In the genomic region with DNA sequence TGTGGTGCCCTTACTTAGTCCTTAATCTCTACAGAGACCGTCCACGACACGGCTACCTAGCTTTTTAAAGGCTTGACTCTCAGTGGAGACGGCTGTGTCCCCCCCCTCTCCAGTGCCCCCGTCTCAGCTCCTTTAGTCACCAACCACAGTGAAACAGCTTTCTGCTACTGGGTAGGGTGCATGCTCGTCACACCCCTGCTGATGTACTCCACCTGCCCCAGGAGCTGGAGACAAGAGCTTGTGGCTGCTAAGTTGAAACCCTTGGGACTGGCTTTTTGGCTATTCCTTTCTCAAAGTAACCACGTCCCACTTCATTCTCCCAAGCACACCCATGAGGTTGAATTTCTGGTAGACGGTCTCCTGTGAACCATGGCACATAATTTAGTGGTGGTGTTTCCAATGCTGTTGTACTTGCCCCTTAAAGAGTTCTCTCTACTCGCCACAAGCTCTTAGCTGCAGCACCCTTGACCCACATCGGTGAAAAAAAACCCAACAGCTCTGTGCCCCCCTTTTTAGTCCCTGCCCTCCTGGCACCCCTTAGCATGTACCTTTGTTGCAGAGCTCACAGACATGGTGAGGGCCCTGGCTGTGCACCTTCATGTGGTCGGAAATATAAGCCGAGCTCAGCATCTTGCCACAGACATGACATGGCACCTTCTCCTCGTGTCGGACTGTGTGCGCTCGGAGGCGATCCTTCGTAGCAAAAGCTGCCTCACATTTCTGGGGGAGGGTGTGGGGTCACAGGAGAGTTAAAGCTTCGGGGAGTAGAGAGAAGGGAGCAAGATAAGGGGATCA, we compare ENCODE assay signal across 8 mouse cellular contexts. TPM values are rescaled to one million over a fixed set of nuclear protein-coding genes. Genes with fewer than 3 reads are reported as not detected.
DNase-seq lines count a peak whose midpoint lies in the region; ATAC-seq and TF ChIP-seq lines count a peak whose summit lies in the region.

No protein-coding gene starts in this region.

- no peaks in the 10 kb centered on the region for H3K27me3 ChIP-seq in E14TG2a.4 (ENCODE audit: insufficient read depth, low read length)
- no peaks in the 10 kb centered on the region for H3K27me3 ChIP-seq in forebrain, embryonic 13.5 days
- H3K27me3 ChIP-seq in limb, embryonic 15.5 days = no peaks in the 10 kb centered on the region
- H3K27me3 ChIP-seq in stomach, embryonic 16.5 days (ENCODE audit: control insufficient read depth, insufficient read depth, low read length) = no peaks in the 10 kb centered on the region

- no peak for TF ChIP-seq CTCF in gastrocnemius, adult 2 months (IDR thresholded peaks at IDR 0.05)
- TF ChIP-seq CTCF in E14TG2a.4 (conservative IDR thresholded peaks at IDR 0.05; ENCODE audit: low read length) = no peak

- peaks cover 73% of the 10 kb centered on the region for H3K4me1 ChIP-seq in E14TG2a.4 (replicated peaks; ENCODE audit: low read depth, low read length)
- H3K4me1 ChIP-seq in forebrain, embryonic 13.5 days = peaks cover 71% of the 10 kb centered on the region
- H3K4me1 ChIP-seq in limb, embryonic 15.5 days = peaks cover 64% of the 10 kb centered on the region
- H3K4me1 ChIP-seq in stomach, embryonic 16.5 days (ENCODE audit: control insufficient read depth, insufficient read depth, low read length) = peaks cover 53% of the 10 kb centered on the region

- DNase-seq in gastrocnemius, adult 2 months = peak; percentile 28
- no peak for DNase-seq in gastrocnemius, adult 8-10 months (ENCODE audit: low spot score in 2 of 2)
- no peak for DNase-seq in left cerebral cortex, postnatal 4 days
- DNase-seq in gastrocnemius, postnatal 36 days = no peak

- H3K36me3 ChIP-seq in E14TG2a.4 (ENCODE audit: insufficient read depth, low read length) = peaks cover 60% of the 10 kb centered on the region
- peaks cover 39% of the 10 kb centered on the region for H3K36me3 ChIP-seq in forebrain, embryonic 13.5 days (ENCODE audit: poor library complexity, severe bottlenecking)
- H3K36me3 ChIP-seq in limb, embryonic 15.5 days = peaks cover 30% of the 10 kb centered on the region
- H3K36me3 ChIP-seq in stomach, embryonic 16.5 days (ENCODE audit: control insufficient read depth, insufficient read depth, low read length) = peaks cover 7% of the 10 kb centered on the region; the same call in 1 of the 2 replicates

- 20% methylated on average over 19 of the region's 19 CpGs for WGBS in forebrain, embryonic 13.5 days
- WGBS in limb, embryonic 15.5 days = 19% methylated on average over 19 of the region's 19 CpGs
- WGBS in stomach, embryonic 16.5 days = 15% methylated on average over 19 of the region's 19 CpGs

- peak overlapping the region; percentile 99 for H3K4me2 ChIP-seq in forebrain, embryonic 13.5 days
- peak overlapping the region; percentile 82 for H3K4me2 ChIP-seq in limb, embryonic 15.5 days
- peak overlapping the region; percentile 90 for H3K4me2 ChIP-seq in stomach, embryonic 16.5 days (ENCODE audit: low read depth, low read length)

- intact Hi-C loops in gastrocnemius, adult 2 months (cut with DNase I) = loop anchor here (10.0 kb wide), 1 partner anchor 269 kb away; a partner anchor contains a TSS
- intact Hi-C loops in left cerebral cortex, postnatal 4 days (cut with DNase I) = no loop called here
- intact Hi-C loops in gastrocnemius, postnatal 36 days (cut with DNase I) = loop anchor here (5.0 kb wide), 1 partner anchor 37 kb away; no protein-coding TSS in a partner anchor

- H3K27ac ChIP-seq in gastrocnemius, adult 2 months = peak overlapping the region; percentile 94
- peak overlapping the region; percentile 99 for H3K27ac ChIP-seq in forebrain, embryonic 13.5 days
- peak overlapping the region; percentile 98; the same call in 1 of the 2 replicates for H3K27ac ChIP-seq in limb, embryonic 15.5 days
- no peak overlapping the region for H3K27ac ChIP-seq in stomach, embryonic 16.5 days (ENCODE audit: low read length)

- peak overlapping the region; percentile 95 for H3K4me3 ChIP-seq in gastrocnemius, adult 2 months
- peak overlapping the region; percentile 94 for H3K4me3 ChIP-seq in E14TG2a.4 (replicated peaks; ENCODE audit: low read length)
- peak overlapping the region; percentile 94 for H3K4me3 ChIP-seq in forebrain, embryonic 13.5 days
- H3K4me3 ChIP-seq in limb, embryonic 15.5 days = peak overlapping the region; percentile 88
- H3K4me3 ChIP-seq in stomach, embryonic 16.5 days (replicated peaks; ENCODE audit: low read length) = peak overlapping the region; percentile 93

- H3K9ac ChIP-seq in forebrain, embryonic 13.5 days = peak overlapping the region; percentile 100
- H3K9ac ChIP-seq in limb, embryonic 15.5 days = peak overlapping the region; percentile 97; the same call in 1 of the 2 replicates
- H3K9ac ChIP-seq in stomach, embryonic 16.5 days (ENCODE audit: low read length) = peak overlapping the region; percentile 99

- ATAC-seq in forebrain, embryonic 13.5 days = no peak
- ATAC-seq in limb, embryonic 15.5 days (ENCODE audit: insufficient number of reproducible peaks, low FRiP score, low TSS enrichment, low read depth) = no peak
- ATAC-seq in stomach, embryonic 16.5 days (ENCODE audit: insufficient read depth, low FRiP score) = no peak

- H3K9me3 ChIP-seq in E14TG2a.4 (ENCODE audit: low read length) = no peaks in the 10 kb centered on the region
- H3K9me3 ChIP-seq in forebrain, embryonic 13.5 days (replicated peaks) = no peaks in the 10 kb centered on the region
- H3K9me3 ChIP-seq in limb, embryonic 15.5 days = no peaks in the 10 kb centered on the region
- no peaks in the 10 kb centered on the region for H3K9me3 ChIP-seq in stomach, embryonic 16.5 days (replicated peaks; ENCODE audit: control insufficient read depth, low read length)

RNA-seq across cellular contexts. Expression of a gene that starts 2.7 kb away (rescaled TPM):
- 10 to 100 TPM; 74.5 to 79.0 TPM for total RNA-seq in gastrocnemius, adult 2 months (2021)
- total RNA-seq in gastrocnemius, adult 8-10 months (2022) = 10 to 100 TPM; 67.1 to 73.4 (median 72.5) TPM
- 63.9 and 65.8 TPM in 2 replicates for polyA plus RNA-seq in forebrain, embryonic 13.5 days (2015; fragmentation: Nextera tagmentation; extraction: Ambion mirVana)
- 49.8 and 54.8 TPM in 2 replicates for polyA plus RNA-seq in limb, embryonic 15.5 days (2015; fragmentation: Nextera tagmentation; extraction: Ambion mirVana)
- 23.2 and 27.9 TPM in 2 replicates for polyA plus RNA-seq in stomach, embryonic 16.5 days (2015; fragmentation: Nextera tagmentation; extraction: Ambion mirVana)
- 100 to 1,000 TPM; 322 to 334 TPM for total RNA-seq in left cerebral cortex, postnatal 4 days (2021)
- 10 to 100 TPM; 69.8 to 76.4 TPM for total RNA-seq in gastrocnemius, postnatal 36 days (2021)

RNA-seq across cellular contexts. Expression of a gene that starts 3.1 kb away (rescaled TPM):
- under 1 TPM; 0.14 to 0.61 TPM for total RNA-seq in gastrocnemius, adult 2 months (2021)
- total RNA-seq in gastrocnemius, adult 8-10 months (2022) = under 1 TPM in 3 of 4 experiments, not detected in 1; 0.31 to 0.72 (median 0.65) TPM
- 6.8 and 8.3 TPM in 2 replicates for polyA plus RNA-seq in forebrain, embryonic 13.5 days (2015; fragmentation: Nextera tagmentation; extraction: Ambion mirVana)
- 16.5 and 17.5 TPM in 2 replicates for polyA plus RNA-seq in limb, embryonic 15.5 days (2015; fragmentation: Nextera tagmentation; extraction: Ambion mirVana)
- polyA plus RNA-seq in stomach, embryonic 16.5 days (2015; fragmentation: Nextera tagmentation; extraction: Ambion mirVana) = 8.5 and 9.6 TPM in 2 replicates
- 100 to 1,000 TPM; 132 to 136 TPM for total RNA-seq in left cerebral cortex, postnatal 4 days (2021)
- under 1 TPM; 0.20 to 0.92 TPM for total RNA-seq in gastrocnemius, postnatal 36 days (2021)

RNA-seq across cellular contexts. Expression of a gene that starts 3.2 kb away (rescaled TPM):
- total RNA-seq in gastrocnemius, adult 2 months (2021) = 10 to 100 TPM; 19.4 to 21.7 TPM
- 10 to 100 TPM in 3 of 4 experiments, 1 to 10 TPM in 1; 4.0 to 20.7 (median 14.7) TPM for total RNA-seq in gastrocnemius, adult 8-10 months (2022)
- polyA plus RNA-seq in forebrain, embryonic 13.5 days (2015; fragmentation: Nextera tagmentation; extraction: Ambion mirVana) = 41.1 and 88.0 TPM in 2 replicates
- 28.9 and 58.2 TPM in 2 replicates for polyA plus RNA-seq in limb, embryonic 15.5 days (2015; fragmentation: Nextera tagmentation; extraction: Ambion mirVana)
- polyA plus RNA-seq in stomach, embryonic 16.5 days (2015; fragmentation: Nextera tagmentation; extraction: Ambion mirVana) = 31.1 and 39.0 TPM in 2 replicates
- total RNA-seq in left cerebral cortex, postnatal 4 days (2021) = 10 to 100 TPM; 36.7 to 48.6 TPM
- total RNA-seq in gastrocnemius, postnatal 36 days (2021) = 10 to 100 TPM; 12.9 to 16.6 TPM

RNA-seq across cellular contexts. Expression of a gene that starts 6.9 kb away (rescaled TPM):
- 1 to 10 TPM in 1 of 2 experiments, not detected in 1; 2.4 TPM for total RNA-seq in gastrocnemius, adult 2 months (2021)
- total RNA-seq in gastrocnemius, adult 8-10 months (2022) = 10 to 100 TPM in 1 of 4 experiments, 1 to 10 TPM in 3; 1.3 to 17.6 (median 5.2) TPM
- polyA plus RNA-seq in forebrain, embryonic 13.5 days (2015; fragmentation: Nextera tagmentation; extraction: Ambion mirVana) = 41.7 and 74.5 TPM in 2 replicates
- 46.7 and 85.6 TPM in 2 replicates for polyA plus RNA-seq in limb, embryonic 15.5 days (2015; fragmentation: Nextera tagmentation; extraction: Ambion mirVana)
- 43.5 and 56.6 TPM in 2 replicates for polyA plus RNA-seq in stomach, embryonic 16.5 days (2015; fragmentation: Nextera tagmentation; extraction: Ambion mirVana)
- 10 to 100 TPM; 10.2 to 15.4 TPM for total RNA-seq in left cerebral cortex, postnatal 4 days (2021)
- 10 to 100 TPM in 1 of 2 experiments, 1 to 10 TPM in 1; 6.1 to 11.4 TPM for total RNA-seq in gastrocnemius, postnatal 36 days (2021)

RNA-seq across cellular contexts. Expression of a gene that starts 7.8 kb away (rescaled TPM):
- total RNA-seq in gastrocnemius, adult 2 months (2021) = not detected
- total RNA-seq in gastrocnemius, adult 8-10 months (2022) = under 1 TPM in 1 of 4 experiments, not detected in 3; 0.67 TPM
- 0.65 and 1.0 TPM in 2 replicates for polyA plus RNA-seq in forebrain, embryonic 13.5 days (2015; fragmentation: Nextera tagmentation; extraction: Ambion mirVana)
- 0.63 and 1.8 TPM in 2 replicates for polyA plus RNA-seq in limb, embryonic 15.5 days (2015; fragmentation: Nextera tagmentation; extraction: Ambion mirVana)
- polyA plus RNA-seq in stomach, embryonic 16.5 days (2015; fragmentation: Nextera tagmentation; extraction: Ambion mirVana) = 0.36 TPM in 1 of 2 replicates, not detected in the other
- total RNA-seq in left cerebral cortex, postnatal 4 days (2021) = 1 to 10 TPM in 1 of 2 experiments, not detected in 1; 1.6 TPM
- not detected for total RNA-seq in gastrocnemius, postnatal 36 days (2021)

Comparison
In these comparisons a context has a peak if more than half of its experiments do, and no peak if none do; other contexts are left out.
1. RNA of a gene that starts 2.7 kb away (total RNA-seq): 322 to 334 TPM in left cerebral cortex, postnatal 4 days; 74.5 to 79.0 TPM in gastrocnemius, adult 2 months, 69.8 to 76.4 TPM in gastrocnemius, postnatal 36 days and 67.1 to 73.4 TPM in gastrocnemius, adult 8-10 months; every median in the first group is over 4 times any median in the second.
2. RNA of a gene that starts 3.1 kb away (total RNA-seq): 132 to 136 TPM in left cerebral cortex, postnatal 4 days; 0.20 to 0.92 TPM in gastrocnemius, postnatal 36 days, 0.31 to 0.72 TPM in gastrocnemius, adult 8-10 months and 0.14 to 0.61 TPM in gastrocnemius, adult 2 months; every median in the first group is over 10 times any median in the second.
3. Peak in every context shown above with its lines, with median percentiles within 50 percentile points of each other: H3K4me3 ChIP-seq, H3K4me2 ChIP-seq and H3K9ac ChIP-seq.